Mouse (Mus musculus) erythroblast, embryonic 14.5 days (primary cell): ENCODE measurements around the gene Thada. TPM values are rescaled to one million over a fixed set of nuclear protein-coding genes. Genes with fewer than 3 reads are reported as not detected.

Experiments used
- H3K27me3 ChIP-seq: 2 replicates; pipeline ENCODE4 v1.6.1; 2012; ENCODE audit warnings: inconsistent platforms; ENCODE audit not compliant: control insufficient read depth
- H3K36me3 ChIP-seq: 2 replicates; pipeline ENCODE4 v1.6.1; 2012; ENCODE audit warnings: mild to moderate bottlenecking, inconsistent platforms; ENCODE audit not compliant: control insufficient read depth
- H3K4me1 ChIP-seq: 2 replicates; pipeline ENCODE4 v1.6.1; 2012; ENCODE audit warnings: inconsistent platforms; ENCODE audit not compliant: control insufficient read depth
- H3K4me3 ChIP-seq: replicated peaks from 2 replicates; pipeline ENCODE3; 2012; ENCODE audit warnings: moderate library complexity, mild to moderate bottlenecking, inconsistent platforms
- H3K9me3 ChIP-seq: 2 replicates; pipeline ENCODE4 v1.6.1; 2012; ENCODE audit warnings: low read length, inconsistent platforms, mixed read lengths; ENCODE audit not compliant: control insufficient read depth
- GATA1 ChIP-seq: IDR thresholded peaks from 2 replicates; pipeline ENCODE4 v1.6.1; 2012; ENCODE audit warnings: low read length, inconsistent platforms, mixed read lengths
- TAL1 ChIP-seq: IDR thresholded peaks from 3 replicates; pipeline ENCODE4 v1.6.1; 2012; ENCODE audit warnings: low read length, inconsistent platforms, mixed read lengths
- polyA plus RNA-seq: library from polyadenylated mRNA; stranded (reverse); fragments of >175 nt; gene quantifications from 2 replicates; pipeline ENCODE4 v1.2.3, GENCODE M21; 2012

Gene Thada
- polyA plus RNA-seq, 1 experiment = 0.08 TPM

- H3K4me1 ChIP-seq = peaks cover 97% of the 10 kb centered on the region
- no peaks in the 10 kb centered on the region for H3K27me3 ChIP-seq
- TF ChIP-seq TAL1 (no peak), GATA1 (no peak)
- H3K4me3 ChIP-seq = peak overlapping the region; percentile 42
- H3K36me3 ChIP-seq = peaks cover 12% of the 10 kb centered on the region
- H3K9me3 ChIP-seq = no peaks in the 10 kb centered on the region
Measured at GRCm38 (mm10) chr17:84152206-84152975, 313.6 kb downstream of the Thada start.

- Histone ChIP-seq H3K27me3 (no peaks in the 10 kb centered on the region), H3K4me3 (no peak overlapping the region), H3K9me3 (no peaks in the 10 kb centered on the region), H3K4me1 (peaks cover 97% of the 10 kb centered on the region), H3K36me3 (peaks cover 12% of the 10 kb centered on the region)
- no peak for TF ChIP-seq TAL1
- TF ChIP-seq GATA1 = no peak
Measured at GRCm38 (mm10) chr17:84151306-84151705, 314.7 kb downstream of the Thada start.

- no peaks in the 10 kb centered on the region for H3K9me3 ChIP-seq
- TF ChIP-seq TAL1 = no peak
- no peak for TF ChIP-seq GATA1
- H3K27me3 ChIP-seq = no peaks in the 10 kb centered on the region
- H3K36me3 ChIP-seq = peaks cover 12% of the 10 kb centered on the region
- H3K4me3 ChIP-seq = no peak overlapping the region
- H3K4me1 ChIP-seq = peaks cover 97% of the 10 kb centered on the region
Measured at GRCm38 (mm10) chr17:84150291-84150690, 315.7 kb downstream of the Thada start.

GRCm38 (mm10) chr17:84149566-84149965 lies 316.4 kb downstream of the Thada start:
- TF ChIP-seq TAL1 = no peak
- no peak for TF ChIP-seq GATA1
- Histone ChIP-seq H3K36me3 (peaks cover 15% of the 10 kb centered on the region), H3K27me3 (no peaks in the 10 kb centered on the region), H3K9me3 (no peaks in the 10 kb centered on the region), H3K4me1 (peaks cover 99% of the 10 kb centered on the region), H3K4me3 (no peak overlapping the region)

GRCm38 (mm10) chr17:84148499-84149484 lies 317.2 kb downstream of the Thada start:
- Histone ChIP-seq H3K4me3 (peak overlapping the region; percentile 58), H3K9me3 (no peaks in the 10 kb centered on the region), H3K27me3 (no peaks in the 10 kb centered on the region), H3K4me1 (peaks cover 99% of the 10 kb centered on the region), H3K36me3 (peaks cover 15% of the 10 kb centered on the region)
- no peak for TF ChIP-seq GATA1
- no peak for TF ChIP-seq TAL1

GRCm38 (mm10) chr17:84147183-84148108 lies 318.6 kb downstream of the Thada start:
- Histone ChIP-seq H3K4me1 (peaks cover 99% of the 10 kb centered on the region), H3K4me3 (peak overlapping the region; percentile 58), H3K27me3 (no peaks in the 10 kb centered on the region), H3K36me3 (peaks cover 12% of the 10 kb centered on the region), H3K9me3 (no peaks in the 10 kb centered on the region)
- peak; percentile 84 for TF ChIP-seq TAL1
- TF ChIP-seq GATA1 = peak; percentile 83

GRCm38 (mm10) chr17:84146458-84147182 lies 319.4 kb downstream of the Thada start:
- Histone ChIP-seq H3K4me1 (peaks cover 97% of the 10 kb centered on the region), H3K27me3 (no peaks in the 10 kb centered on the region), H3K4me3 (peak overlapping the region; percentile 58), H3K36me3 (peaks cover 11% of the 10 kb centered on the region), H3K9me3 (no peaks in the 10 kb centered on the region)
- TF ChIP-seq TAL1 = no peak
- TF ChIP-seq GATA1 = no peak

GRCm38 (mm10) chr17:84145826-84146287 lies 320.1 kb downstream of the Thada start:
- TF ChIP-seq GATA1 (peak; percentile 86), TAL1 (no peak)
- peaks cover 98% of the 10 kb centered on the region for H3K4me1 ChIP-seq

More at GRCm38 (mm10) chr17:84145826-84146287, 320.1 kb downstream of the Thada start:
- H3K9me3 ChIP-seq = no peaks in the 10 kb centered on the region
- no peaks in the 10 kb centered on the region for H3K27me3 ChIP-seq
- peak overlapping the region; percentile 58 for H3K4me3 ChIP-seq
- peaks cover 10% of the 10 kb centered on the region for H3K36me3 ChIP-seq
